Mouse (Mus musculus): ENCODE measurements around the gene Tbk1. TPM values are rescaled to one million over a fixed set of nuclear protein-coding genes. Genes with fewer than 3 reads are reported as not detected.

The Tbk1 gene
- 10 to 100 TPM; 36.4 to 37.2 TPM for total RNA-seq (2021)

DNA sequence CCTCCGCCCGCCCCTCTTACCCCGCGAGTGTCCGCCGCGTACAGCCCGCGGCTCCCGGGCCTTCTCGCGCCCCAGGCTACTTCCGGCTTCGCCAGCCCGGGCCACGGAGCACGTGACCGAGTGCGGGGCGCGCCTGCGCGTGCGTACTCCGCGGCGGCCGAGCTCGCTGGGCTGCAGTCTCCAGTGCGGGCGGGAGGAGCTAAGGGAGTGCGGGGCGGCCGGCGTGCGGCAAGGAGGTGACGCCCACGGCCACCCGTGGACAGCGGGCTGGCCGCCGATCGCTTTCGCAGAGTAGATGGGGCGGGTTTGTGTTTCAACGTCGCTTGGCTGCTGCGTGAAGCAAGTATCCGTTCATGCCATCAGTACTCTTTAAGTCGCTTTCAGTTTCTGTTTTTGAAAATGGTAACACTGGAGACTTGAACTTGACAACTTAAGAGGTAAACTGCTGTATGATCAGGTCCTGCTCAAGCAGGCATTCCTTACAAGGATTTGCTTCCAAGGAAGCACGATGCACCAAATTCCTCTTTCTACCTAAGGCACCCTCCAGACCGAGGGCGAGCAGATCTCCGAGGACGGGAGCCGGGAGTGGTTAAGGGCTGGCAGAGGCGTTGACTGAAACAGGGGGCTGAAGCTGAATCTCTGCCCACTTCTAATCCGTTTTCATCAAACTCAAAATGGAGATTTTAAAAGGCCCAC, at the start of gene Tbk1:
Gene Tbk1, minus strand, starts transcription at position 113 of the 696 bp plus-strand sequence.
- peak; percentile 95 for DNase-seq
- intact Hi-C loops (cut with DNase I): no loop called here

DNA sequence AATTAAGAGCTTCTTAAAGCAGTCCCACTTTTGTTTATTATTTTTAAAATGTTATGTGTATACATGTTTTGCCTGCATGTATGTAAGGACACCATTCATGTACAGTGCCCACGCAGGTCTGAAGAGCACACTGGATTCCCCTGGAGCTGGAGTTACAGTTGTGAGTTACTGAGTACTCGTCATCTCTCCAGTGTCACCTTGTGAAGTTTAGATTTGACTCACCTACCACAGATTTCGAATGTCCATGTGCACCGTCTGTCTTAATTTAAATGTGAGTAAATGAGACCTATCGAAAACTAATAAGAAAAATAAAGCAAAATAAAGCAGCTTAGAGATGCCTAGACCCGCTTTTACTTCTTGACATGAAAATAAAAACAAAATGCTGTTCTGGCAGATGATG, 49.7 kb upstream of the Tbk1 start:
- no peak for DNase-seq
- intact Hi-C loops (cut with DNase I): no loop called here

DNA sequence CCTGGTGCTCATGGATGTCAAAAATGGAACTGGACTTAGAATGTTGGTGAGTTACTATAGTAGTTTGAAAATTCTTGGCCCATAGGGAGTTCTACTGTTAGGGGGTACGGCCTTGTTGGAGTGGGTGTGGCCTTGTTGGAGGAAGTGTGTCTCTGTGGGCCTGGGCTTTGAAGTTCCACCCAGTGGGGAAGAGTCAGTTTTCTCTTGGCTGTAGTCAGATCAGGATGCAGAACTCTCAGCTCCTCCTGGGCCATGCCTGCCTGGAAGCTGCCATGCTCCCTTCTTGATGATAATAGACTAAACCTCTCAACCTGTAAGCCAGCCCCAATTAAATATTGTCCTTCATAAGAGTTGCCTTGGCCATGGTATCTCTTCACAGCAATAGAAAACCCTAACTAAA, 47.6 kb upstream of the Tbk1 start:
- intact Hi-C loops (cut with DNase I): no loop called here
- no peak for DNase-seq

DNA sequence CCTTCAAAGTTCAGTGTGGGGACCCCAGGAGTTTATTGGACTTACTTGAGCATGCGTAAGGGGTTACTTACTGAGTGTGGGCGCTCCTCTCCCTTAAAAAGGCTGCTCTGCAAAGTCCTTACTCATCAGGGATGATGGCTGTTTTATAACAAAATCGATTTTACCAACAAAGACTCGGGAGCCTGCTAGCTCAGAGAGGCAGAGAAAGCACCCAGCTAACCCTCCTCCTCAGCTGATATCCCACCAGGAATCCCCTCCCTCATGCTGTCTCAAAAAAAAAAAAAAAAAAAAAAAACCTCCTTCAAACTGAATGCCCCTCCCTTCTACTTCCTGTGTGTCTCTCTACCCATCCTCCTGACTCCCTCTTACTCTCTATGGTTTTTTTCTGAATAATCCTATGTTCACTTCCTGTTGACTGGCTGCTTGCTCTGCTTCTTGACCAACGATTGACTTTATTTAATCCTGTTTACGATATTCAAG, 42.0 kb upstream of the Tbk1 start:
- no peak for DNase-seq
- intact Hi-C loops (cut with DNase I): loop anchor here (5.0 kb wide), 1 partner anchor 424 kb away; no protein-coding TSS in a partner anchor

DNA sequence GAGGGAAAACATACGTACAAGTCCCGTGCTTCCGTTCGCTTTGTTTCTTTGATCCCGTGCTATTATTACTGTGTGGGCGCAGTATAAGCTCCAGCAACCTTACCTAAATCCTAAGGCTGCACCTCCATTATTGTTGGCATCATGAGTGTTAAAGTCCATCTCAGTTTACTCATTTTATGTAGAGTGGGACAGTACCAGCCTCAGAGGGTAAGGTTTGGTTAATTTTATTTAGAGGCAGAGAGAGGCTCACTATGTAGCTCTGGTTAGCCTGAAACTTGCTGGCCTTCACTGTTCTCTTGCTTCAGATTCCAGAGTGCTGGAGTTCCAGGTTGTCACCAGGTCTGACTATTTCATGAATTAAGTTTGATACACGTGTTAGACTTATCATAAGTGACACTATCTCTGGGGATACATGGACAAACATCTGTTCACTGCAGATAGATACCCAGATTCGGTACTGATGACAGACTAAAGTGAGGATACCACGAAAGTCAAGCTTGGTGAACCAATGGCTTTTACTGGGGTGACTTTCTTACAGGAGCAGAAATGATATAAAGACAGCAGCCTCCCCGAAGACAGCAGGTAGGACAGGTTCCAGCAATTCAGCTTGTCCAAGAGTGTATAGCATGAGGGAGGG, 40.7 kb upstream of the Tbk1 start:
- no peak for DNase-seq
- intact Hi-C loops (cut with DNase I): loop anchor here (5.0 kb wide), 1 partner anchor 425 kb away; no protein-coding TSS in a partner anchor

DNA sequence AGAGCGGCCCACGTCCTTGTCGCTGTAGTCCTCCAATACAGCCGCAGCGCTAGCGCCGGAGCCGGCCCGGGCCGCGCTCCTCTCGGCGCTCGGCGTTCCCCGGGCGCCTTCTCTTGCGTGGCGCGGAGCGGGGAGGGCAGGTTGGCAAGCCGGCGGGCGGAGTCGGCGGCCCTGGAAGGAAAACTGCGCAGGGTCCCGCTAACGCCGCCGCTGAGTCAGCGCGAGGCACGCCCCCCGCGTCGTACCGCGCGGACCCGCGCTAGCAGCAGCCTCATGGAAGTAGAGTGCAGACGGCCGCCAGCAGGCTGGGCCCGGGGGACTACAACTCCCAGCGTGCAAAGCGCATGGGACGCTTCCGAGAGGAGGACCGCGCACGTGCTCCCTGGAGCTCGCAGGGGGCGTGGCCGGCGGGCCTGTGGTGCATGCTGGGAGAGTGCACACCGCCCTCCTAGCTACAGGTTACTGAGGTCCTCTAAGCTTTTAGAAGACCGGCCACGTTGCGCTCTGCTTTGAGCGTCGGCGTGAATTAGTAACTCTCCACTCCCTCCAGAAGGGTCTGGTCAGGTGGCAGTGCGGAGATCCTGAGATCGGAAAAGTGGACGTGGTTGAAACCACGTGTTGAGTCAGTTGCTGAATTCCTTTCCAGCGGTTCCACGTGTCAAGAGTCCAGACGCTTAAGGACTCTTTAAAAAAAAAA, 39.7 kb upstream of the Tbk1 start, which contains the start of gene Xpot:
Gene Xpot, minus strand, starts transcription at position 147 of the 697 bp plus-strand sequence.
- intact Hi-C loops (cut with DNase I): loop anchor here (5.0 kb wide), 1 partner anchor 426 kb away; no protein-coding TSS in a partner anchor
- DNase-seq: peak; percentile 99

DNA sequence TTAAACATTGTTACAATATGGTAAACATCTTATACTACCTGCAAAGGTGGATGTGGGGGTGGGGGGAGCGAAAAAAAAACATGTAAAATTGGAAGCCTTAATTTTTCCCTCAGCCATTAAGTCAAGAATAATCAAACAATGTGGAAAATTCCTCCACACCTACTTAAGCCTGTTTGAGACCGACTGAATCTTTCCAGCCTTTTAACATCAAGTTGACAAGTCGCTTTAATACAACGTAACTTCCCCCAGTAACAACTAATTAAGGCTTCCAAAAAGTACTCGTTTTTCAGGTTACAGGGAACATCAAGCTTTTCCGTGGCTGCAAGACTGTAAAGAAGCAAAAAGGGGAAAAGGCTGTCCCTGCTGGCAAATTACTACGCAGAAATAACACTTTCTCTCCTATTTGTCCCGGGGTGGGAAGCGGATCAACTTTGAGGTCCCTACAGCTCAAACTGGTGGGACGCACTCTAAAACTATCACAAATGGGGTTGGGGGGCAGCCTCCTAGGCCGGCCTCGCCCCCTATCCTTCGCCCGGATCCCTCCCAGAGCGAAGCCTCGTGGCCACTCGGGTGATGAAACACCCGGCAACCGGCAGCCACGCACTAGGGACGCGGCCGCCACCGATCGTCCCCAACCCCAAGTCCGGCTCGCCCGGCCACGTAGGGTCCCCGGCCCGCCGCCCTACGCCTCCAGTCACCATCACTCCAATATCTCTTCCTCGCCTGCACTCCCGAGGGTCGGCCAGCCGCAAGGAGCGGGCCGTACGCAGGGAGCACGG, 39.0 kb upstream of the Tbk1 start:
- DNase-seq: no peak
- intact Hi-C loops (cut with DNase I): loop anchor here (5.0 kb wide), 1 partner anchor 427 kb away; no protein-coding TSS in a partner anchor

DNA sequence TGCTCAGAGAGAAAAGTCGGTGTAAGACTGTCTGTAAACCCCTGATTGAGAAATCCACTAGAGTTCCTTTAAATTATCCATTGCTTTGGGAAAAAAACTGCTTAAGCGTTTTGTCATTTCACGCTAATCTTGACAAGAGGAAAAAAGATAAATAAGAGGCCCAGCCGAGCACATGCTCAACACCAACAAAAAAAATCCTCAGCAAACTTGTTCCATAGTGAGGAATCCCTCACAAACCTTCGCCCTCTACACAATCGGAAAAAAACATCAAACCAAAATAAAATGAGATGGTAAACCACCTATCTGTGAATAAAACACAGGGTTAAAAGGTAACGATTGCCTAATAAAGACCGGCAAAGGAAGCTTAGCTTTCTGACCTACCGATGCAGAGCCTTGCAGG, 38.4 kb upstream of the Tbk1 start:
- DNase-seq: no peak
- intact Hi-C loops (cut with DNase I): loop anchor here (5.0 kb wide), 1 partner anchor 427 kb away; no protein-coding TSS in a partner anchor

DNA sequence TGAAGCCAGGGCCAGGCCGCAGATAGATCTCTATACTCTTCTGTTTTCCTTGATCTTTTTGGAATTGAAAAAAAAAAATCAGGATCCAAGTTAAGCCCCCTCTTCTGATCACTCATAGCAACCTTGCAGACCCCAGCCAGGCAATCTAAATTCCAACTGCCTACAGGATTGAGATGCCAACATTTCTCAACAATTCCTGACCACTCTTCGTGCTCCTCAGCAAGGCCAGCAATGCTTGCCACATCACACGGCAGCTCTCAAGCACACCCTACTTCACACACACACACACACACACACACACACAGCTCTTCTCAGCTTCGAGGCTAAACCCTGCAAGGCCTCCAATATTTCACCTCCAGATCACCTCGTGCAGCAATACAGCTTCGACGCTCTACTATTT, 37.1 kb upstream of the Tbk1 start:
- intact Hi-C loops (cut with DNase I): no loop called here
- no peak for DNase-seq

DNA sequence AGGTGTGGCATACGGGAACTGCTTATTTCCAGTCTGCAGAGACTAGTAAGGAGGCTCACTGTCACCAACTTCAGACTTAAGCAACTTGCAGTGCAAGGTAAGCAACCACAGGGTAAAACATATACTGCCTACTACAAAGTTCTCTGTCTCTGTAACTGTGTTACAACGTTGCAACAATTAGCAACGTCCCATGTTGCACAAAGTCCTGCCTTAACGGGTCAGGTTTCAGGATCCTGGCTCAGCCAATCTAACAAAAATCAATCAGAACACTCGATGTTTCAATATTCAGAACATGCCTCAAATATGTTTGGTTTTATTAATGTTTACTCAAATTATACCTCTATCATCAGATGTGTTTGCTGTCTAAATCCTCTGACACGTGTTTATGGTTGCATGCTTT, 35.8 kb upstream of the Tbk1 start:
- no peak for DNase-seq
- intact Hi-C loops (cut with DNase I): no loop called here

DNA sequence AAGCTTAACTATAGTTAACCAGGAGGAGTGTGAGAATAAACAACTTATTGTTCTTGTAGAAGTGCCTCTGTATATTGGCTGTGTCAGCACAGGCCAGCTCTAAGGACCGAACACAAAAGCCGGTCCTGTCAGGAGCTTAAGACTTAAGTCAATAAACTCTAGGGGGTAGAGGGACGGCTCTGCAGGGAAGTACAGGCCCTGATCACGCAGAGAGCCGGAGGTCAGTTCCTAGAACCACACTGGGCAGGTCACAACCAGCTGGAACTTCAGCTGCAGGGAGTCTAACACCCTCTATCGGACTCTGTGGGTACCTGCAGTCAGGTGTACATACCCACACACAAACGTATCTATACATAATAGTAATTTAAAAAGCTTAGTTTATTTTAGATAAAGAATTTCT, 29.3 kb upstream of the Tbk1 start:
- intact Hi-C loops (cut with DNase I): loop anchor here (10.0 kb wide), 1 partner anchor 61 kb away; no protein-coding TSS in a partner anchor
- no peak for DNase-seq

DNA sequence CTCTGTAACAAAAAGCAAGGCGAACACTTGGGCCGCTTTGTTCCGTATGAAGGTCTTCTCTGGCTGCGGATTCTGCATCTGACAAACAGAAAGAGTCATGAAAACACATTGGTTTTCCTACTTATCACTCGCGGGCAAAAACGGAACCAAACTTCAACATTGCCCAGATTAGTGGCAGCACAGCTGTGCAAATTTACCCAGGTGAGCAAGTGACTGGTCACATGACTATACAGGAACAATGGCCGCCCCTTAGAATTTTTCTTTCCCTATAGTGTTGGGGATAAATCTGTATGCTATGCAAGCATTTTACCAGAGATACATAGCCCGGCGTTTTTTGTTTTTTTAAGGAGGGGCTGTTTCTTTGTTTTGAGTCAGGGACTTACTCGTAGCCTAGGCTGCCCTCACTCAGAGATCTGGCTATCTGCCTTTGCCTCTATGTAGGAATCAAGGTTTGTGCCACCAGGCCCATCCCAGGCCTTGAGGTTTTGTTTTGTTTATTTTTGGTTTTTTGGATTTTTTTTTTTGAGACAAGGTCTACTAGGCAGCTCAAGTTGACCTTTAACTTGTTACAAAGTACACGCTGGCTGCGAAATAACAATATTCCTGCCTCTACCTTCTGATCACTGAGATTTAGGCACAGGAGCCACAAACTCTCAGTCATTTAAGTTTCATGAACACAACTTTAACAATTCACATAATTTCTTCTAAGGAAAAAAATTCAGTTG, 28.7 kb upstream of the Tbk1 start:
- no peak for DNase-seq
- intact Hi-C loops (cut with DNase I): loop anchor here (10.0 kb wide), 1 partner anchor 61 kb away; no protein-coding TSS in a partner anchor

DNA sequence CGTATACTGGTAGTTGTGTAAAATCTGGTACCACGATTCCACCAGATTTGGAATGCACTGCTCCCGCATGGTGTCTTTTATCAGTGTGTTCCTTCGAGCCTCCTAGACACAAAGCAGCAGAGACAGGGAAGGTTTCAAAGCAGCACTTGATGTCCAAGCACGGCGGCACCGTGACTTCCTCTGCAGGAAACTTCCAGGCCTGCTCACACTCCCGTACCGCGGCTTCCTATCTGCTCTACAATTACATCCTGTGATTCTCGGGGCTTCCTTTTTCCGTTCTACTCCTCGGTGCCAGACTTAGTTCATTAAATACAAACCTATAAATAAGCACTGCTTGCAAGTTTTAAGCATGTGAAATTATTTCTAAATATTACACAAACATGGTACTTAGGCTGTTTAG, 27.0 kb upstream of the Tbk1 start:
- intact Hi-C loops (cut with DNase I): loop anchor here (10.0 kb wide), 1 partner anchor 59 kb away; no protein-coding TSS in a partner anchor
- no peak for DNase-seq

DNA sequence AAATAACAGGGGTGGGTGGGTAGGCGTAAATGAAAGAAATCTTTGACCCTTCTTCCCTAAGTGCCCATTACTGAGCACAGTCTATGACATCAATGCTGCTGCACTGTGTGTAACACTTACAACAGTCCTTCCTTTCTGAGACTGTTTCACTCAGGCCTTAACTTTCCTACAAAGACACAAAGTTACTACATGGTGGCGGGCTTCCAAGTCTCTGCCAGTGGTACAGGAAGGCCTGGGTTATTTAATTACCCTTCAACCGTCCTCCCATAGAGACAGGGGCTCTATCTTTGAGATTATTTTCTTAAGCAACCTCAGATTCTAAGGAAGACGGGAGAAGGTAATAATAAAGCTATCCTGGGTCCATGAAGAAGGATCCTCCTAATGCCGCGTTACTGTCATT, 25.9 kb upstream of the Tbk1 start:
- intact Hi-C loops (cut with DNase I): loop anchor here (10.0 kb wide), 1 partner anchor 58 kb away; no protein-coding TSS in a partner anchor
- no peak for DNase-seq

DNA sequence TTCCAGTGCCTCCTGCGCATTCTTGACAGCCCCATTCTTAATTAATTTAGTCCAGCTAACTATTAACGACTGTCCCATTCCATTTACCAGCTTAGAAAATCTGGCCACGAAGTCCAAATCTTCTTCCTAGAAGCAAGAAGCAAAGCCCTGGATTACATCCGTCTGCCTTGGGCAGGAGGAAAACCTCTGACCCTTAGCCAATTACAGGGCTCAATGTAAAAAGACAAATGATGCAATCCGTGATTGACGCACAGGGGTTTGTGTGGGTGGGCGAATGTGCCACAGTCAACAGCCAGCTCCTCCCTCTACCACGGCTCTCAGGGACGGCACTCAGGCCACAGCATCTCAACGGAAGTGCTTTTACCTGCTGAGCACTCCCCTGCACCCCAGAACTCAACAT, 25.0 kb upstream of the Tbk1 start:
- intact Hi-C loops (cut with DNase I): loop anchor here (10.0 kb wide), 1 partner anchor 57 kb away; no protein-coding TSS in a partner anchor
- DNase-seq: no peak

DNA sequence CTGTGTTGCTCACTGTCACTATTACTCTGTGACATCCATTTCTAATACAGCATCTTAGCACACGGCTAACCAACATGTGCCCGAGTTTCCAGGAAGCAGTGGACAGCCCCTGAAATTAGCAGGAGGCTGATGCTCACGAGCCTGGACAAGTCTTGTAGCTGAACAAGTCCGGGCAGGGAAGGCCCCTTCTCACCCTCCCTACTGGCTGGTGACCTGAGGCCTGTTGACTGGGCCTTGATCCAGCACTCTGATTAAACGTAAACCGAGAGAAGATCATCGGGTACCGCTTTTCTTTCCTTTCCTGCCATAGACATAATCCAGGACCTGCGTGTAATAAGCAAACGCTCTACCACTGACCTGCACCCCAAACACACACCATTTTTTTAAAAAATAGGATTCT, 21.6 kb upstream of the Tbk1 start:
- intact Hi-C loops (cut with DNase I): no loop called here
- no peak for DNase-seq

DNA sequence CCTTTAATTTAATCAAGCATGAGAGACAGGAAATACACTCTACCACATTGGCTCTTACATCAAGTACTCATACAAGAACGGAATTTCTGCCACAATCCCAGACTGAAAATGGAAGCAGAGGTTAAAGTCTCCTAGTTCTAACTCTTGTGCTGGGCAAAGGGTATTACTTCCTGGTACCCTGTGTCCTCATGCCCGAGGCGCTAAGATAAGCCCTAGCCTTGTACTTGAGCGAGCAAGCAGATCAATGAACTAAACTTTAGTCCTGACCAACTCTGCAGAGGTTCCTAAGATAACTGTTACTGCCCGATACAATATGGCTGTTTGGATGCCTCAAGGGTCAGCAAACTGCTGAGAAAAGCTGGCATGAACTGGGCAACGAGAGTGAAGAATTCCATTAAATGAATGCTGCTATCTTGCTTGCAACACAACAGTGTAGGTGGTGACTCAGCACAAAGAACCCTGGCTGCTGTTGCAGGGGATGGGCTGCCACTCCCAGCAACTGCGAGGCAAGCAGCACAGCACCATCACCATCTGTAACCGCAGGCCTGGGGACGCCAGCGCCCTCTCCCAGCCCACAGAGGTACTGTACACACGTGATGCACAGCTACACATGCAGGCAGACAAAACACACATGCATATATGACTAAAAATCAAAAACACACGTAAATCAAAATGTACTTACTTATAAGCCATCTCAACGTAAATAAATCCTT, 18.2 kb upstream of the Tbk1 start:
- intact Hi-C loops (cut with DNase I): no loop called here

DNA sequence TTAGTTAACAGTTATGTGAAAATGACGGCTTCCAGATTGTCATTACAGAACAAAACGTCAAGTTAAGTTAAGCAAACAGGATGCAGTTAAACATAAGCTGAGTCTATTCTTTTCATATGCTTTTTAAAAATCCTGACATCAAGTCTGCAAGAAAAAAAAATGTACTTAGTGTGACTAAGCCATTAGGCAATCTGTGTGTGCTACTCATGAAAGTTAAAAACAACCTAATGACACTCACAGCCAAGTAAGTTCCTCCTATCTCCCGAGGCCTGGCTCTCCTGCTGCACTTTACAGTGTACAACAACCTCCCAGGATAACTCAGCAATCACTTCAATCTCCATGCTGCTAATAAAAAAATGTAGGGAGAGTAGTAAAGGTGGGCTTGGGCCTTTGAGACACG, 17.0 kb upstream of the Tbk1 start:
- intact Hi-C loops (cut with DNase I): no loop called here
- DNase-seq: no peak

More for the DNA sequence above, 18.2 kb upstream of the Tbk1 start:
- DNase-seq: no peak

DNA sequence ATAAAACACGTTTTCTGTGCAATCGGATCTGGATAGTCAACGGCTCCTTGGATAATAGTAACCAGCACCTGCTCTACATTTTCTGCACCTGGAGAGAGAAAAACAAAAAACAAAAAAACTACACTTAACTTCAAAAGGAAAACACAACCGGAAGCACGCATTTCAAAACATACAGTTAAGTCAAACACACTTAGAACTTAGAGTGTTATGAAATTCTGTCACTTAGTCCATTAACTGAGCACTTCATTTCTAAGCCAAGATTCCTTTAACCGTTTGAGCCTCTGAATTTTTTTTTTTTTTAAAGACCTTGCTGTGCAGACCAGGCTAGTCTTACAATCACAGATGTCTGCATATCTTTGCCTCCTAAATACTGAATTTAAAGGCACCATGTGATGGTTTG, 14.7 kb upstream of the Tbk1 start:
- DNase-seq: no peak
- intact Hi-C loops (cut with DNase I): no loop called here
